Mouse (Mus musculus): ENCODE measurements around the gene Prkce. TPM values are rescaled to one million over a fixed set of nuclear protein-coding genes. Genes with fewer than 3 reads are reported as not detected.

Gene Prkce
- total and polyA plus RNA-seq, 3 experiments: 6.1 to 27.3 (median 26.0) TPM

DNA sequence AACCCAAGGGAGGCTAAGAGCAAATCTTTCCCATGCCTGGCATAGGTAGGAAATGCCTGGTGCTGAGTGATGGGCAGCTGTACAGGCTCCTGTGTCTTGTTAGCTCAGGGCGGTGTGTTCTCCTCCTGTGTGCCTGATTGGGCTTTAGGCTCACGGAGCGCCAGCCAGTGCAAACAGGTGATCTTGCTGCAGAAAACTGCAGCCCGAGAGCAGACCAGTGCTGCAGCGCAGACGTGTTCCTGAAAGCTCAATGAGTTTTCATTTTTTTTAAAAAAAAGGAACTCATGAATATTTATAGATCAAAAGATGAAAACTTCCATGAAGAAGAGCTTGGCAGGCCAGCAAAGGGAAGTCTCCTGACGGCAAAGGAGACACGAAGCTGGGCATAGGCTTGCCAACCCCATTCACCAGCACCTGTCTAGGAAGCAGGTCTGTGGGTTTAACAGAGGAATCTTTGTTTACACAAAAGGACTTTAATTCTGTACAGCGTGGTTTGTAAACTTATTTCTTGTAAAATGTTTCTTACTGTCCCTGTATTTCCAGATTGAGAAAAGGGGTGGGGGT is 67.1 kb downstream of the Prkce start:
- Histone ChIP-seq H3K36me3 (ENCODE audit: control insufficient read depth, insufficient read depth, low read length) (peaks cover 4% of the 10 kb centered on the region; the same call in 1 of the 2 replicates), H3K27ac (no peak overlapping the region), H3K4me3 (no peak overlapping the region), H3K27me3 (ENCODE audit: control insufficient read depth, insufficient read depth, low read length) (no peaks in the 10 kb centered on the region), H3K4me1 (ENCODE audit: control insufficient read depth, insufficient read depth, low read length) (peaks cover 20% of the 10 kb centered on the region), H3K9ac (ENCODE audit: low read depth, low read length) (no peak overlapping the region), H3K79me2 (replicated peaks; ENCODE audit: control insufficient read depth, insufficient read depth, low read length) (no peaks in the 10 kb centered on the region; the same call in 1 of the 2 replicates)
- no peak for DNase-seq
- intact Hi-C loops (cut with DNase I): loop anchor here (5.0 kb wide), 1 partner anchor 67 kb away; the partner anchor contains the start of gene Prkce
- WGBS: 85% methylated on average over 9 of the region's 9 CpGs
- TF ChIP-seq EP300 (IDR thresholded peaks at IDR 0.05; ENCODE audit: insufficient read depth, low read depth, low read length): no peak
- no peak for TF ChIP-seq POLR2A (IDR thresholded peaks at IDR 0.05; ENCODE audit: insufficient read depth, low read depth, low read length)
- TF ChIP-seq CTCF (IDR thresholded peaks at IDR 0.05): no peak

- no peaks in the 10 kb centered on the region for H3K27me3 ChIP-seq (ENCODE audit: control insufficient read depth, insufficient read depth, low read length)
- peak overlapping the region; percentile 68 for H3K27ac ChIP-seq
- 50% methylated on average over 10 of the region's 10 CpGs for WGBS
- no peak for DNase-seq
- H3K79me2 ChIP-seq (replicated peaks; ENCODE audit: control insufficient read depth, insufficient read depth, low read length): no peaks in the 10 kb centered on the region; the same call in 1 of the 2 replicates
- TF ChIP-seq POLR2A (IDR thresholded peaks at IDR 0.05; ENCODE audit: insufficient read depth, low read depth, low read length) (no peak), CTCF (IDR thresholded peaks at IDR 0.05) (no peak), EP300 (IDR thresholded peaks at IDR 0.05; ENCODE audit: insufficient read depth, low read depth, low read length) (no peak)
- H3K36me3 ChIP-seq (ENCODE audit: control insufficient read depth, insufficient read depth, low read length): peaks cover 4% of the 10 kb centered on the region; the same call in 1 of the 2 replicates
- no peak overlapping the region for H3K9ac ChIP-seq (ENCODE audit: low read depth, low read length)
- no peak overlapping the region for H3K4me3 ChIP-seq
- peaks cover 20% of the 10 kb centered on the region for H3K4me1 ChIP-seq (ENCODE audit: control insufficient read depth, insufficient read depth, low read length)
- intact Hi-C loops (cut with DNase I): loop anchor here (5.0 kb wide), 1 partner anchor 69 kb away; the partner anchor contains the start of gene Prkce
These were observed 68.6 kb downstream of the Prkce start for GRCm38 (mm10) chr17:86236026-86236712.

DNA sequence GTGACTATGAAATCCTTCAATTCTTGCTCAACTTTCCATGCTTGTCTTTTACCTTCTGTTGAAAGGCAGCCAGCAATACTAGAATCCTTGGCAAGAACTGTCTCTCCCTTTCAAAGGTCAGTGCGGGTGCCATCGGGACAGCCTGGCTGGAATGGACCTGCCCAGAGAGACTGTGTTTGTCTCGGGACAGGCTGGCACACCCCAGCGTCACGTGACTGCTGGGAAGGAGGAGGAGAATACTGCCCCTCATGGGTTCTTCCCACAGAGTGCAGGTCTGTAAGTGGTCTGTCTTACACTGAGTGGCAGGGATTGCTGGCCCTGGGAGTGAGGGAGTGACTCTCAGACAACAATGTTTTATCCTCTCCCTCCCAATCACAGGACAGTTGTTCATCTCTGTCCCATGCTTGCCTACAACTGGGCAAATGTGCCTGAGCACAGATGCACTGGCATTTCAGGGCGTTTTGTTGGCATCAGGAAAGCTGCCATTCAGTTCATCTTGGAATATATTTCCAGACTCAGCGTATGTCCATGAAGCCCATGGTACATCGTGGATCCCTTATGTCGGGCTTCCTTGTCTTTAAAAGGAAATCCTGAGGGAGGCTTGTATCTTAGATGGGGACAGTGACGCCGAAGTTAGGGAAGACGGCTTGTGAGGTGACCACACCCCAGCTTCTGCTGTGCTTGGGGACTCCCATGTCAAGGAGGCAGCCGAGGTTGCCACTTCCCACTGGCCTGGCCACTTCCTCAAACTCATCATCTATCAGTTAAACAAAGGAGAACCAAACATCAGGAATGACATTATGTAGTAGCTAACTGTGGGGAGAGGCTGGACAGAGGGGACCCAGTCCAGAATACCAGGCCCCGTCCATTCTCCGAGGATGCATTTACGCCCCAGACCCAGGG is 69.5 kb downstream of the Prkce start:
- no peaks in the 10 kb centered on the region for H3K27me3 ChIP-seq (ENCODE audit: control insufficient read depth, insufficient read depth, low read length)
- no peak overlapping the region for H3K9ac ChIP-seq (ENCODE audit: low read depth, low read length)
- TF ChIP-seq CTCF (IDR thresholded peaks at IDR 0.05) (peak; percentile 32; the same call in 1 of the 2 replicates), POLR2A (IDR thresholded peaks at IDR 0.05; ENCODE audit: insufficient read depth, low read depth, low read length) (no peak), EP300 (IDR thresholded peaks at IDR 0.05; ENCODE audit: insufficient read depth, low read depth, low read length) (peak; percentile 89)
- H3K79me2 ChIP-seq (replicated peaks; ENCODE audit: control insufficient read depth, insufficient read depth, low read length): no peaks in the 10 kb centered on the region; the same call in 1 of the 2 replicates
- H3K27ac ChIP-seq: peak overlapping the region; percentile 68
- peaks cover 17% of the 10 kb centered on the region for H3K4me1 ChIP-seq (ENCODE audit: control insufficient read depth, insufficient read depth, low read length)
- no peak overlapping the region for H3K4me3 ChIP-seq
- intact Hi-C loops (cut with DNase I): loop anchor here (5.0 kb wide), 1 partner anchor 70 kb away; the partner anchor contains the start of gene Prkce
- 56% methylated on average over 16 of the region's 16 CpGs for WGBS
- peaks cover 4% of the 10 kb centered on the region; the same call in 1 of the 2 replicates for H3K36me3 ChIP-seq (ENCODE audit: control insufficient read depth, insufficient read depth, low read length)
- peak; percentile 66 to 85 for DNase-seq

DNA sequence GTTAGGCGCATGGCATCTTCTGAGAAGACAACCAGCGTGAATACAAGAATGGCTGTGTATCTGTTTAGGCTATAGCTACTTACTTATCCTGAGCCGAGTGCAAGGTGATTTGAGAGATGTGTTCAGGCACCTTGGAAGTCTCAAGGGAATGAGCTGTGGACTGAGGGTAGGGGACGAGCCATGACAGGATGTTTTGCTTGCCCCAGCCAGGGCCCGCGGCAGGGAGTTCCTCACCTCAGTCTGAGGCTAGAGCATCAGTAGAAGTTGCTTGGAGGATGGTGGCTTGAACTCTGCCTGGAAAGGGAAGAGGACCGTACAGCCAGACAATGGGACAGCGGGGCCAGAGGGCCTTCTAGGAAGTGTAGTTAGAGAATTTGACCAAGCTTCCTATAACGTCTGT is 74.7 kb downstream of the Prkce start:
- Histone ChIP-seq H3K4me3 (no peak overlapping the region), H3K27ac (peak overlapping the region; percentile 16; the same call in 1 of the 2 replicates), H3K9ac (ENCODE audit: low read depth, low read length) (no peak overlapping the region), H3K27me3 (ENCODE audit: control insufficient read depth, insufficient read depth, low read length) (no peaks in the 10 kb centered on the region), H3K79me2 (replicated peaks; ENCODE audit: control insufficient read depth, insufficient read depth, low read length) (no peaks in the 10 kb centered on the region), H3K4me1 (ENCODE audit: control insufficient read depth, insufficient read depth, low read length) (peaks cover 9% of the 10 kb centered on the region), H3K36me3 (ENCODE audit: control insufficient read depth, insufficient read depth, low read length) (no peaks in the 10 kb centered on the region; the same call in 1 of the 2 replicates)
- TF ChIP-seq EP300 (IDR thresholded peaks at IDR 0.05; ENCODE audit: insufficient read depth, low read depth, low read length) (no peak), CTCF (IDR thresholded peaks at IDR 0.05) (no peak), POLR2A (IDR thresholded peaks at IDR 0.05; ENCODE audit: insufficient read depth, low read depth, low read length) (no peak)
- 56% methylated on average over 9 of the region's 9 CpGs for WGBS
- intact Hi-C loops (cut with DNase I): no loop called here
- DNase-seq: no peak

DNA sequence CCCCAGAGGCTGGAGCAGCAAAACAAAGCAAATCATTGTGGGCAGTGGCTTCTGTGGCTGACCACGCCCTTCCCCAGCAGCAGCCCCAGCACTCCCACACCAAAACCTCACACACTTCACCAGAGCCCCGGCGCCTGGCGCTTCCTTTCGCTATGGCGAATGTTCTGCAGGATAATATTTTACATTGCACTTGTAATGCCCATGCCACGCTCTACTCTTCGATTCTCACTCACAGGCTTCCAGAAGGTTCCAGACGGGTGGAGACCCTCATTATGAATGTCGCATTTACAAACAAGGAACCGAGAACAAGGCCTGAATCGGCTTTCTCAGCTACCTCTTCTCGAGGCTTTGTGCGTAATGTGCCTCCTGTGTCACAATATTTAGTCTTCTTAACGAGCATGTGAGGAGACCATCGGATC is 75.5 kb downstream of the Prkce start:
- peak; percentile 37 to 47 for DNase-seq
- Histone ChIP-seq H3K4me1 (ENCODE audit: control insufficient read depth, insufficient read depth, low read length) (peaks cover 10% of the 10 kb centered on the region), H3K36me3 (ENCODE audit: control insufficient read depth, insufficient read depth, low read length) (no peaks in the 10 kb centered on the region; the same call in 1 of the 2 replicates), H3K27me3 (ENCODE audit: control insufficient read depth, insufficient read depth, low read length) (no peaks in the 10 kb centered on the region), H3K79me2 (replicated peaks; ENCODE audit: control insufficient read depth, insufficient read depth, low read length) (no peaks in the 10 kb centered on the region), H3K9ac (ENCODE audit: low read depth, low read length) (no peak overlapping the region), H3K4me3 (no peak overlapping the region), H3K27ac (peak overlapping the region; percentile 34)
- intact Hi-C loops (cut with DNase I): no loop called here
- TF ChIP-seq EP300 (IDR thresholded peaks at IDR 0.05; ENCODE audit: insufficient read depth, low read depth, low read length): no peak
- TF ChIP-seq CTCF (IDR thresholded peaks at IDR 0.05): no peak
- no peak for TF ChIP-seq POLR2A (IDR thresholded peaks at IDR 0.05; ENCODE audit: insufficient read depth, low read depth, low read length)
- 70% methylated on average over 16 of the region's 16 CpGs for WGBS
